Comparison of ENCODE assay signal across 17 mouse cellular contexts in genomic region chr5:24618921-24619320, GRCm38 (mm10).
"Had no signal": no experiment of that assay in that cellular context is flagged by ENCODE, and none has a peak within 500 bp of the region (broad histone marks: within the 10 kb centered on the region; RNA-seq: fewer than 3 reads in every experiment).

No protein-coding gene starts in this region.

- H3K9ac ChIP-seq: liver, postnatal 0 days; lung, embryonic 15.5 days; midbrain, embryonic 12.5 days; midbrain, embryonic 15.5 days; neural tube, embryonic 12.5 days; stomach, embryonic 15.5 days had no signal

- H3K27me3 ChIP-seq: midbrain, embryonic 15.5 days had no signal

- DNase-seq: liver, postnatal 0 days; lung, adult 2 months; lung, postnatal 14 days; lung, postnatal 36 days; right cerebral cortex, postnatal 14 days; thymus, adult 2 months; thymus, postnatal 25 days; thymus, postnatal 4 days had no signal

- H3K4me3 ChIP-seq: lung, embryonic 15.5 days; megakaryocyte, embryonic 14.5 days; midbrain, embryonic 12.5 days; midbrain, embryonic 15.5 days; neural tube, embryonic 12.5 days; stomach, embryonic 15.5 days had no signal

- ATAC-seq: liver, postnatal 0 days; lung, postnatal 0 days; midbrain, embryonic 15.5 days had no signal

- H3K27ac ChIP-seq: lung, embryonic 15.5 days; macrophage; midbrain, embryonic 12.5 days; midbrain, embryonic 15.5 days; neural tube, embryonic 12.5 days; stomach, embryonic 15.5 days; stomach, postnatal 0 days had no signal

- H3K9me3 ChIP-seq: lung, embryonic 15.5 days; megakaryocyte, embryonic 14.5 days; midbrain, embryonic 12.5 days; midbrain, embryonic 15.5 days; neural tube, embryonic 12.5 days; stomach, embryonic 15.5 days had no signal

- H3K36me3 ChIP-seq: lung, embryonic 15.5 days; midbrain, embryonic 12.5 days; midbrain, embryonic 15.5 days; neural tube, embryonic 12.5 days; stomach, embryonic 15.5 days had no signal

- H3K4me2 ChIP-seq: lung, embryonic 15.5 days; midbrain, embryonic 12.5 days; midbrain, embryonic 15.5 days; neural tube, embryonic 12.5 days; stomach, embryonic 15.5 days had no signal
